Mouse (Mus musculus) embryonic stem cell, embryonic (primary cell): Measurements from ENCODE around the gene Tgfbr2.
"Not testable (repeated sequence)": the region's sequence is repeated elsewhere in the genome, so short reads cannot be mapped to it uniquely, and the experiment has no call there.

Source experiments
- CTCF ChIA-PET, 4 experiments: fragments of 300-600 bp in 2 of 4; fragments of 350-600 bp in 2 of 4; sonication (Branson Sonifier 250); formaldehyde crosslinking; loops; one replicate each; lab custom pipeline; 2022; ENCODE audit warnings: inconsistent platforms in 2 of 4; lab: Charles Lee
- POLR2A ChIA-PET, 4 experiments: fragments of 300-600 bp in 2 of 4; fragments of 350-600 bp in 2 of 4; sonication (Branson Sonifier 250); formaldehyde crosslinking; loops; one replicate each; lab custom pipeline; 2022; ENCODE audit warnings: antibody characterized with exemption in 4 of 4, inconsistent platforms in 1 of 4; lab: Charles Lee

Tgfbr2 gene

DNA sequence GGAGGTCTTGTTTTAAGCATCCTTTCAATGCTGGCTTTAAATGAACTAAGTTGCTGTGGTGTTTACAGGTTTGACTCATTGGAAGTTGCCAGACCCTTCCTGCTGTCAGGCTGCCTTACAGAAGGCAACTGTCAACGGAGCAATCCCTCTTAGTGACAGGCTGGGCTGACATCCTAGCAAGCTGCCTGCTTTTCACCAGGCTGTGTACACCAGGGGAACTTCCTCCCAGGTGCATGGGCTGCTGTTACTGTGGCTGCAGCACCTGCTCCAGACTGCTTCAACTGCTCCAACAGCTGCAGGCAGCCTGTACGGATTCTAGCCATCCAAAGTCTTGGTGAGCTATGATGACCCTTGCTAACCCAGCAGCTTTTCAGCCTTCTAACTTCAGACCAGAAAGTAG is 98.2 kb downstream of the Tgfbr2 start:
- ChIA-PET POLR2A (no interaction called here), CTCF (interaction anchor here in 3 of 4 experiments (0.6 to 1.7 kb wide), 3 partner anchors 12 to 102 kb away, joined by 4 to 5 read pairs (median 4); no protein-coding TSS in a partner anchor)

DNA sequence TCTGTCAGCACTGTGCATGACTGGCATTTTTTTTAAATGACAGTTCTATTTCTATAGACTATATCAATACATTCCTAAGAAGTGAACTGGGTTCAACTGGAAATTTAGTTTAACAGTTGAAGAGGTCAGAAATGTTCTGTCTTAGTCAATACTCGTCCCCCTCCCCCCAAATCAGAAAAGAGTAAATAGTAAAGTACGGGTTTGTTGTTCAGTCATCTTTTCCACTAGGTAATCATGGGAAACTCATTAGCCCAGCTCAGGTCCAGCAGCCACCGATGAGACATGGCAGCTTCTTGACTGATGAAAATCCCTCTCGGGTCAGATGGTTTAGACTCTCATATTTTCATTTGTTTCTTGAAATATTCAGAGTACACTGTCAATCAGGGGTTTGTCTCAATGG is 99.0 kb downstream of the Tgfbr2 start:
- ChIA-PET CTCF (interaction anchor here in 1 of 4 experiments (1.5 kb wide), 1 partner anchor 16 kb away, joined by 4 read pairs; no protein-coding TSS in a partner anchor), POLR2A (interaction anchor here in 2 of 4 experiments (0.6 kb wide), 2 partner anchors 884 to 910 kb away, joined by 3 read pairs; no protein-coding TSS in a partner anchor)

DNA sequence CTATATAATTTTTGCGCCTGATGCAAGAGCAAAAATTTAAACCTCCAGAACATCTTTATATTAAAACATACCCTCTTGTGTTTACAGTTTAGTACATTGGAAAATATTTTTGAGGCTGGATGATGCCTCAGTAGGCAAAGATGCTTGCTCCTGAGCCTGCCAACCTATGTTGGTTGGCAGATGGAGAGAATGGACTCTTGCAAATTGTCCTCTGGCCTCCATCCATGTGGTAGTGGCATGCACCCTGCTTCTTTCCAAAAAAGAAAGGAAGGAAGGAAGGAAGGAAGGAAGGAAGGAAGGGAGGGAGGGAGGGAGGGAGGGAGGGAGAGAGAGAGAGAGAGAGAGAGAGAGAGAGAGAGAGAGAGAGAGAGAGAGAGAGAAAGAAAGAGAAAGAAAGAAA is 103.6 kb downstream of the Tgfbr2 start:
- ChIA-PET POLR2A (interaction anchor here in 1 of 4 experiments (0.6 kb wide), 1 partner anchor 50 kb away, joined by 3 read pairs; no protein-coding TSS in a partner anchor), CTCF (interaction anchor here in 1 of 4 experiments (0.6 kb wide), 1 partner anchor 49 kb away, joined by 3 read pairs; no protein-coding TSS in a partner anchor)

DNA sequence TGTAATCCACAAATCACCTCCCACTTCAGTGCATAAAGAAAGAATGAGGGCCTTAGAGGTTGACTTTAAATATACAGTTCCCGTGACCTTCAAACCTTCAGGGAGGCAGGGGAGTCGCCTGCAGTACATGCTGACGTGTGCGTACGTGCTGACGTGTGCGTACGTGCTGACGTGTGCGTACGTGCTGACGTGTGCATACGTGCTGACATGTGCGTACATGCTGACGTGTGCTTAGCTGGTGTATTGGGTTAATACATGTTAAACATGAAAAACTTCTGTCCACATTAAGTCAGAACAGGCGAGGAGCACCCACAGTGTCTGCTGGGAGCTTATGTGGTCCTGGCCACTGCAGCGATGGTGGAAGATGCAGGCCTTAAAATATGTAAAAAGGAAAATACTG is 110.4 kb downstream of the Tgfbr2 start:
- CTCF ChIA-PET = interaction anchor here in 1 of 4 experiments (0.6 kb wide), 1 partner anchor 194 kb away, joined by 3 read pairs; no protein-coding TSS in a partner anchor
- POLR2A ChIA-PET = no interaction called here

DNA sequence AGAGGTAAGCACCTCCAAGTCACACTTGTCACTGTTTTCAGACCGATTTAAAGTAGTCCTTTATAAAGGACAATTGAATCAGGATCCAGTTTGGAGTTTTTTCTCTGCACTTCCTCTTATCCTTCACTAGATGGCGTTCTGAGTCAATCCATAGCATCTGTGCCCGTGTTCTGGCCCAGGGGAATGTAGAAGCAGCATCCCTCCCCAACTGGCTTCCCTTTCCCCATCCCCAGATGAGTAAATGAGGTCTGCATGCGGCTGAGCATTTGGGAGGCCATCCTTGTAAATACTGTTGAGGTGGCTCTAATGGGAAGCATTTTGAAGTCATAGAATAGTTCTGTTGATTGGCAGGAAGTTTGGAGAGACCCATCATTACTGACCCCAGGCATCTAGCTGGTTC is 114.5 kb downstream of the Tgfbr2 start:
- POLR2A ChIA-PET = interaction anchor here in 1 of 4 experiments (1.1 kb wide), 1 partner anchor 325 kb away, joined by 4 read pairs; no protein-coding TSS in a partner anchor
- CTCF ChIA-PET = interaction anchor here in 3 of 4 experiments (0.6 to 1.7 kb wide), 6 partner anchors 10 to 972 kb away, joined by 3 to 4 read pairs (median 4); no protein-coding TSS in a partner anchor

DNA sequence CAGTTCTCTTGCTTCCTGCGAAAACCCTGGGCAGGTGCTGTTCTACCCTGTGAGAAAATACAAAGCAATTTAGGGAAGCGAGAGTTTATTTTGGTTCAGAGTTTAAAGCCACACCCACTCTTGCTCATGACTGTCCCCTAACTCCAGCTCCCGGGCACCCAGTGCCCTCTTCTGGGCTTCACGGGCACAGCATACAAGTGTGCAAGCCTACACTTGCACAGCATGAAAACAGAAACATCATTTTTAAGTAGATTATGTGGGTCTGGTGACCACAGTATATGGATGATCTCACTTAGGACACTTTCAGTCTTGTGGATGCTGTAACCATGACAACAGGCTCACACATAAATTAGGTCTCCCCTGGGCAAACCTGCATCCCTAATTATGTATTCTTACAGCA is 116.0 kb downstream of the Tgfbr2 start:
- ChIA-PET POLR2A (interaction anchor here in 1 of 4 experiments (0.6 kb wide), 1 partner anchor 13 kb away, joined by 3 read pairs; no protein-coding TSS in a partner anchor), CTCF (interaction anchor here in 3 of 4 experiments (0.7 to 1.2 kb wide), 4 partner anchors 9 to 1212 kb away, joined by 3 to 5 read pairs (median 4); no protein-coding TSS in a partner anchor)

DNA sequence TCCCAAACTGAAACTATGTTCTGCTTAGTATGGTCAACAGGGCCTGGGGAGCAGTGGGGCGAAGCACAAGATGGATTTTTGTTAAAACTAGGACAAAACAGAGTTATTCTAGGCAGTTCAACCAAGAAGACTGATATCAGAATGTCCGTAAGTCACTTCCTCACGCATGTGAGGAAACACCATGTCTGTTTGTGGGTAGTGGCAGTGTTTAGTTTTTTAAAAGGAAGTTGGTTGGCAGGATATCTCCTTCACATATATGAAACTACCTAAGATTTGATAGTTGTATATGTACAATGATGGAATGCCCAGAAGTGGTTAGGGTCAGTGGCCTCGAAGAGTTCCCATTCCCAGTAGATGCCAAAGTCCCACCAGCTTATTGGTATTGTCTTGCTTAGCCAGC is 116.7 kb downstream of the Tgfbr2 start:
- CTCF ChIA-PET = interaction anchor here in 2 of 4 experiments (0.7 to 1.2 kb wide), 2 partner anchors 8 to 17 kb away, joined by 3 to 5 read pairs; no protein-coding TSS in a partner anchor
- POLR2A ChIA-PET = interaction anchor here in 1 of 4 experiments (0.6 kb wide), 1 partner anchor 12 kb away, joined by 3 read pairs; no protein-coding TSS in a partner anchor

DNA sequence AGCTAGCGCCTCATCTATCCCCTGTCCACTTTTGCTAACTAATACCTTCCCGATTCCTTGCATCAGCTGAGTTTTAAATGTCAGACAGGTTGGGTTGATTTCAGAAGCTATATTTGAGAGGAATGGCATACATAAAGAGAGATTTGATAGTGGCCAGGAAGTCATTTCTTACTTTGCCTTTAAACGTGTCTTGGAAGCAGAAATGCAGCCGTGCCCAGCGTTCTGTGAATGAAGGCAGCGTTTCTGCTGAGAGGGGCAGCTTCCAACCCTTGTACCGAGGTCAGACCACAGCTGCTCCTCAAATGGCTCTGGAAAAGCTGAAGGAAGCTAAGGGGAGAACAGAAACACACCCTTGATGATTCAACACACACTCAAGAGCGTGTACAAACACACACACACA is 121.2 kb downstream of the Tgfbr2 start:
- ChIA-PET CTCF (interaction anchor here in 1 of 4 experiments (0.6 kb wide), 1 partner anchor 1728 kb away, joined by 4 read pairs; no protein-coding TSS in a partner anchor), POLR2A (no interaction called here)

DNA sequence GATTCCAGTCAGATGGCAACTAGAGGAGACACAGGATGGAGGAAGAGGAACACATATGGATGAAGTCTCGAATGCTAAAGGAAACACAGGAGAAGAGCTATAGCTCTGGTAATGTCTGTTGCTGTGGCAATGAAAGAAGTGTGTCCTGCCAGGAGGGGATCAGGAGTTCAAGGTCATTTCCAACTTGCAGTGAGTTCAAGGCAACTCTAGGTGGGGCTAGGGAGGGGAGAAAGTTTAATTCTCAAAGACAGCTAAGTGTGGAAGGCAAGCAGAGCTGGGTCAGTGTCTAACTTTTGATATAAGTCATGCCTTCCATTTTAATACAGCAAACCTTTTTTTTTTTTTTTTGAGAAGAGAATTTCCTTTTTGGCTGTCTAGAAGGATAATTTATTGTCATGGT is 125.2 kb downstream of the Tgfbr2 start:
- CTCF ChIA-PET = interaction anchor here in 3 of 4 experiments (0.6 to 1.8 kb wide), 7 partner anchors 8 to 893 kb away, joined by 3 to 7 read pairs (median 4); no protein-coding TSS in a partner anchor
- POLR2A ChIA-PET = no interaction called here

DNA sequence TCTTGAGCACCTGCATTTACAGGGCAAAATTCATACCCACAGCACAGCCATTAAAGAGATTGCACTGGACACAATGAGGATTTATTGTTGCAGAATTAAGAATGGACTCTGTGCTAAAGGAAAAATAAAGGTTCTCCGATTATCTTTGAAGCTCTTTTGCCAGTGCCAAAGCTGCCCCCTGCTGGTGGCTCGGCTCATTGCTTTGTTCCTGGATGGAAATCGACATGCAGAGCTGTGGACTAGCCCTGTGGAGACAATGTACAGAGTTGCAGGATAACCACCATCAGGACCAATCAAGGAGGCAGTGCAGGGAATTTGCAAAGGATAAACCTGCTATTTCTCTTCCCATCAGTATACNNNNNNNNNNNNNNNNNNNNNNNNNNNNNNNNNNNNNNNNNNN is 133.4 kb downstream of the Tgfbr2 start:
- POLR2A ChIA-PET = no interaction called here
- CTCF ChIA-PET = interaction anchor here (0.5 to 2.3 kb wide), 23 partner anchors 9 to 893 kb away, joined by 3 to 13 read pairs (median 3); no protein-coding TSS in a partner anchor

DNA sequence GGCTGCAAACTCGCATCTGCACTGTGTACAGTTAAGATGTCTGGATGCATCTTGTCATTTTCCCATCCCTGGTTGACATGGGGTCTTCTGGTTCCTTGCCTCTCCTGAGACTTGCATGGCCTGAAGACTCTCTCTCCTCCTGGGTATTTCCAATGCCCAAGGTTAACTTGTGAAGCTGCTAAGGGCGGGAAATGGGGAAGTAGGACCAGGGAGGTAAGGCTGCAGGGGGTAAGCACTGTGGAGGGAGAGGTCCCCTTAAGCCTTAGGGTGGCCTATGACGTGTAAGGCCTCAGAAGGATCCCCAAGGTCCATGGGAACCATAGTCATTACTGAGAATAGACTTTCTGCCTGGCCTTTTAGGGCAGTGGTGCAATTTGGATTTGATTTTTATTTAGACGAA is 133.8 kb downstream of the Tgfbr2 start:
- CTCF ChIA-PET = interaction anchor here (0.5 to 2.3 kb wide), 20 partner anchors 8 to 893 kb away, joined by 3 to 13 read pairs (median 3); no protein-coding TSS in a partner anchor
- POLR2A ChIA-PET = no interaction called here

DNA sequence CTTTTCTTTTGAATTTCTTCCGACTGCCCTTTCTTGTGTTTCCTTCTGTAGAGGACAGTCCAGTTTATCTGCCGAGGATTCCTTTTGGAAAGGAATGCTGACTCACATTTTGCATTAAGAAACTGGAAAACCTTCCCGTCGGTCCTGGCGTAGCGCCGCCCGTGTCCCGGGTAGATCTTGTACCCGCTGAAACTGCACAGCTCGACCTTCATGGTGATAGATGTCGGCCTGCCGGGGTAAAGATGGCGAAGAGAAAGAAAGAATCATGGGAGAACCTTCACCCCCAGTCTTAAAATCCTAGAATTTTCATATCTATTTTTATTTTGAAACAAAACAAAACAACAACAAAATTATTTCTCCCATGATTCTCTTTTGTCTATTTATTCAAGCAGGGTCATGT is 134.3 kb downstream of the Tgfbr2 start:
- CTCF ChIA-PET = interaction anchor here in 2 of 4 experiments (1.3 to 2.3 kb wide), 4 partner anchors 8 to 168 kb away, joined by 5 to 13 read pairs (median 8); no protein-coding TSS in a partner anchor
- POLR2A ChIA-PET = not testable (repeated sequence)

DNA sequence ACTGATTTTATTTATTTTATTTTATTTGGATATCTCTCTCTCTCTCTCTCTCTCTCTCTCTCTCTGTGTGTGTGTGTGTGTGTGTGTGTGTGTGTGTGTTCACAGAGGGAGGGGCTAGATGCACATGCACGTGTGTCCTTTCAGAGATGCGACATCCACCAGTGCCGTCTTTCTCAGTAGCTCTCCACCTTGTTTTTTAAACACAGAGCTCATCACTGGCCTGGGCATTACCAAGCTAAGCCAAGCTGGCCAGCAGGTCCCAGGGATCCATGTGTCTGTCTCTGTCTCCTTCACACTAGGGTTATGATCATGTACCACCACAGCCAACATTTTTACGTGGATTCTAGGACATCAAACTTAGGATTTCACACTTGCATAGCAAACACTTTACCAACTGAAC is 135.2 kb downstream of the Tgfbr2 start:
- CTCF ChIA-PET = interaction anchor here (0.6 to 0.8 kb wide), 5 partner anchors 9 to 2000 kb away, joined by 3 to 4 read pairs (median 3); no protein-coding TSS in a partner anchor
- POLR2A ChIA-PET = interaction anchor here in 1 of 4 experiments (0.7 kb wide), 1 partner anchor 113 kb away, joined by 3 read pairs; no protein-coding TSS in a partner anchor

DNA sequence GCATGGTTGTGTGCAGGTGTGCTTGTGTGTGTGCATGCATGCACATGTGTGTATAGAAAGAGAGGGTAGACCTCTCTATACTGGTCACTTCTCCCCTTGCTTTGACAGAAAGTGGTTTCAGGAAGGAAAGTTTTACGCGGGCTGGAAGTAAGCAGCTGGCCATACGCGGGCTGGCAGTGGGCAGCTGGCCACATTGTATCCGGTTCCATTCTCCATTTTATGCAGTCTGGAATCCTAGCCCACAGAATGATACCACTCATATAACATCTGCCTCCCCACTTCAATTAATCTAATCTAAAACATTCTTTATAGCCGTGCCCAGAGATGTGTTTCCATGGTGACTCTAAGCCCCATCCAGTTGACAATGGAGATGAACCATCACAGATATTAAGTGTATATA is 136.9 kb downstream of the Tgfbr2 start:
- POLR2A ChIA-PET = no interaction called here
- CTCF ChIA-PET = no interaction called here
